Mouse (Mus musculus): ENCODE results near the gene 4933434E20Rik. TPM values are rescaled to one million over a fixed set of nuclear protein-coding genes. Genes with fewer than 3 reads are reported as not detected.

4933434E20Rik gene
- polyA plus RNA-seq, 1 experiment = 67.6 TPM

GRCm38 (mm10) chr3:90081365-90082240, 30.2 kb downstream of the 4933434E20Rik start:
- TF ChIP-seq CEBPB (IDR thresholded peaks at IDR 0.05; ENCODE audit: low read depth) (no peak), CTCF (IDR thresholded peaks at IDR 0.05; ENCODE audit: control insufficient read depth, insufficient read depth, insufficient read length) (no peak), FOSL1 (IDR thresholded peaks at IDR 0.05; ENCODE audit: insufficient read depth, low read length, poor library complexity, severe bottlenecking) (no peak), USF1 (IDR thresholded peaks at IDR 0.05; ENCODE audit: low read depth) (no peak), MYOG (IDR thresholded peaks at IDR 0.05; ENCODE audit: control insufficient read depth, extremely low read depth, insufficient read length) (no peak)
- Histone ChIP-seq H3K4me3 (ENCODE audit: insufficient read depth, poor library complexity, severe bottlenecking) (peak overlapping the region; percentile 94), H3K27me3 (ENCODE audit: control insufficient read depth, insufficient read depth, insufficient read length) (no peaks in the 10 kb centered on the region), H3K79me2 (ENCODE audit: control insufficient read depth, insufficient read depth) (peaks cover 71% of the 10 kb centered on the region), H3ac (ENCODE audit: control insufficient read depth, insufficient read length, low read depth) (peak overlapping the region; percentile 31), H3K79me3 (ENCODE audit: low read depth) (peaks cover 64% of the 10 kb centered on the region), H3K36me3 (ENCODE audit: control insufficient read depth, insufficient read depth) (peaks cover 26% of the 10 kb centered on the region)

DNA sequence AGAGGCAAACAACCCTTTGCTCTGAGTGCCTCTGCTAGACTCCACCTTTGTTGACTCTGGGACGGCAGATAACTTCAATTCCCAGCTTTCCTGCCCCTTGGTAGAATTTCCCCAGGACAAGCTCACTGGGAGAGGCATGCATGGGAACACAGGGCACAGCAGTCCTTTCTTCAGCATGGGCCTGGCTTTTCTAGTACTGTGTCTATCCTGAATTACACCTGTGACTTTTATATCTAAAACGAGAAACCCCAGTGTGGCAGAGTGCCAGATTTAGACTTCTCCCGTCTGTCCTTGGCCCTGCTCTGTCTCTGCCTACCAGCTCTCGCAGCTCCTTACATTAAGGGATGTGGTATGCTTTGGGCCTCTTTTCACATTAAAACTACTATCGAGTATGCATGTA, 31.6 kb downstream of the 4933434E20Rik start:
- Histone ChIP-seq H3K27me3 (ENCODE audit: control insufficient read depth, insufficient read depth, insufficient read length) (no peaks in the 10 kb centered on the region), H3ac (ENCODE audit: control insufficient read depth, insufficient read length, low read depth) (no peak overlapping the region), H3K36me3 (ENCODE audit: control insufficient read depth, insufficient read depth) (peaks cover 40% of the 10 kb centered on the region), H3K79me2 (ENCODE audit: control insufficient read depth, insufficient read depth) (peaks cover 85% of the 10 kb centered on the region), H3K79me3 (ENCODE audit: low read depth) (peaks cover 74% of the 10 kb centered on the region), H3K4me3 (ENCODE audit: insufficient read depth, poor library complexity, severe bottlenecking) (no peak overlapping the region)
- no peak for TF ChIP-seq USF1 (IDR thresholded peaks at IDR 0.05; ENCODE audit: low read depth)

GRCm38 (mm10) chr3:90083698-90084324, 32.4 kb downstream of the 4933434E20Rik start:
- Histone ChIP-seq H3K79me3 (ENCODE audit: low read depth) (peaks cover 76% of the 10 kb centered on the region), H3K4me3 (ENCODE audit: insufficient read depth, poor library complexity, severe bottlenecking) (no peak overlapping the region), H3K36me3 (ENCODE audit: control insufficient read depth, insufficient read depth) (peaks cover 48% of the 10 kb centered on the region), H3K27me3 (ENCODE audit: control insufficient read depth, insufficient read depth, insufficient read length) (no peaks in the 10 kb centered on the region), H3K79me2 (ENCODE audit: control insufficient read depth, insufficient read depth) (peaks cover 93% of the 10 kb centered on the region), H3ac (ENCODE audit: control insufficient read depth, insufficient read length, low read depth) (no peak overlapping the region)
- TF ChIP-seq MYOD1 (IDR thresholded peaks at IDR 0.05; ENCODE audit: control insufficient read depth, insufficient read length, low read depth) (no peak), CTCF (IDR thresholded peaks at IDR 0.05; ENCODE audit: control insufficient read depth, insufficient read depth, insufficient read length) (no peak), MYOG (IDR thresholded peaks at IDR 0.05; ENCODE audit: control insufficient read depth, extremely low read depth, insufficient read length) (no peak), MAX (IDR thresholded peaks at IDR 0.05) (no peak), USF1 (IDR thresholded peaks at IDR 0.05; ENCODE audit: low read depth) (no peak), CEBPB (IDR thresholded peaks at IDR 0.05; ENCODE audit: low read depth) (no peak), FOSL1 (IDR thresholded peaks at IDR 0.05; ENCODE audit: insufficient read depth, low read length, poor library complexity, severe bottlenecking) (no peak)

- H3K27me3 ChIP-seq (ENCODE audit: control insufficient read depth, insufficient read depth, insufficient read length) = no peaks in the 10 kb centered on the region
- TF ChIP-seq CEBPB (IDR thresholded peaks at IDR 0.05; ENCODE audit: low read depth) (no peak), MAX (IDR thresholded peaks at IDR 0.05) (no peak), MYOD1 (IDR thresholded peaks at IDR 0.05; ENCODE audit: control insufficient read depth, insufficient read length, low read depth) (no peak), MYOG (IDR thresholded peaks at IDR 0.05; ENCODE audit: control insufficient read depth, extremely low read depth, insufficient read length) (no peak), USF1 (IDR thresholded peaks at IDR 0.05; ENCODE audit: low read depth) (no peak), FOSL1 (IDR thresholded peaks at IDR 0.05; ENCODE audit: insufficient read depth, low read length, poor library complexity, severe bottlenecking) (no peak), CTCF (IDR thresholded peaks at IDR 0.05; ENCODE audit: control insufficient read depth, insufficient read depth, insufficient read length) (no peak)
- H3K79me3 ChIP-seq (ENCODE audit: low read depth) = peaks cover 74% of the 10 kb centered on the region
- H3K36me3 ChIP-seq (ENCODE audit: control insufficient read depth, insufficient read depth) = peaks cover 58% of the 10 kb centered on the region
- H3ac ChIP-seq (ENCODE audit: control insufficient read depth, insufficient read length, low read depth) = no peak overlapping the region
- H3K4me3 ChIP-seq (ENCODE audit: insufficient read depth, poor library complexity, severe bottlenecking) = no peak overlapping the region
- H3K79me2 ChIP-seq (ENCODE audit: control insufficient read depth, insufficient read depth) = peaks cover 100% of the 10 kb centered on the region
These were observed 33.4 kb downstream of the 4933434E20Rik start for GRCm38 (mm10) chr3:90084790-90085189.

DNA sequence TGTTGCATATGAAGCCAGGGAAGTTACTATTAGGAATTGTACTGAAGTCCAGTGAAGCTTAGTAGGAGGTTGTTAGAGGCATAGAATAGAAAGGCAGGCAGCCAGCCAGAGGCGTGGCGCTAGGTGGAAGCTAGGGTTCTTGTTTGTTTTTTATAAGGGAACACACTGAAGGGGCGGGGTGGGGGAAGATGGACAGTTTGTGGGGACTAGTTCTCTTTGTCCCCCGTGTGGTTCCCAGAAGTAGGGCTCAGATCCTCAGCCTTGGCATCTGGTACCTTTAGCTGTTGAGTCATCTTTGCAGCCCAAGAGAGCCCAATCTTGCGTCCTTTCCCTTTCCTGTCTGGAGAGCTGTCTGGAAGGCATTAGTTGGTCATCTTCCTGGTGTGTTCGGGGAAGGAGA, 33.8 kb downstream of the 4933434E20Rik start:
- Histone ChIP-seq H3ac (ENCODE audit: control insufficient read depth, insufficient read length, low read depth) (no peak overlapping the region), H3K36me3 (ENCODE audit: control insufficient read depth, insufficient read depth) (peaks cover 62% of the 10 kb centered on the region), H3K4me3 (ENCODE audit: insufficient read depth, poor library complexity, severe bottlenecking) (no peak overlapping the region), H3K79me3 (ENCODE audit: low read depth) (peaks cover 74% of the 10 kb centered on the region), H3K27me3 (ENCODE audit: control insufficient read depth, insufficient read depth, insufficient read length) (no peaks in the 10 kb centered on the region), H3K79me2 (ENCODE audit: control insufficient read depth, insufficient read depth) (peaks cover 95% of the 10 kb centered on the region)
- TF ChIP-seq MAX (IDR thresholded peaks at IDR 0.05) (no peak), MYOD1 (IDR thresholded peaks at IDR 0.05; ENCODE audit: control insufficient read depth, insufficient read length, low read depth) (no peak), FOSL1 (IDR thresholded peaks at IDR 0.05; ENCODE audit: insufficient read depth, low read length, poor library complexity, severe bottlenecking) (no peak), USF1 (IDR thresholded peaks at IDR 0.05; ENCODE audit: low read depth) (no peak), CTCF (IDR thresholded peaks at IDR 0.05; ENCODE audit: control insufficient read depth, insufficient read depth, insufficient read length) (no peak), CEBPB (IDR thresholded peaks at IDR 0.05; ENCODE audit: low read depth) (no peak), MYOG (IDR thresholded peaks at IDR 0.05; ENCODE audit: control insufficient read depth, extremely low read depth, insufficient read length) (no peak)

Measured in C2C12 (cell line).